Mouse (Mus musculus): ENCODE data around the gene Rpl5. TPM values are rescaled to one million over a fixed set of nuclear protein-coding genes. Genes with fewer than 3 reads are reported as not detected.
A peak's percentile ranks its signal among the peaks of the same experiment; 100 is the strongest.

Gene Rpl5
- polyA plus RNA-seq, 1 experiment, result 75.5 TPM

GRCm38 (mm10) chr5:107908514-107909110 is 8.3 kb downstream of the Rpl5 start:
- H3K4me3 ChIP-seq (replicated peaks; ENCODE audit: insufficient read depth, low read depth, low read length), result no peak overlapping the region
- 91% methylated on average over 2 of the region's 2 CpGs for WGBS
- no peak overlapping the region for H3K27ac ChIP-seq (ENCODE audit: insufficient read depth, low read length)
- no peak for TF ChIP-seq CTCF (IDR thresholded peaks at IDR 0.05; ENCODE audit: borderline replicate concordance, insufficient read depth, low read depth, low read length)
- no peak for TF ChIP-seq POLR2A (IDR thresholded peaks at IDR 0.05; ENCODE audit: borderline replicate concordance, insufficient read depth, low read length)
- no peaks in the 10 kb centered on the region for H3K27me3 ChIP-seq (ENCODE audit: control insufficient read depth, insufficient read depth, low read length)
- no peak for DNase-seq
- no peaks in the 10 kb centered on the region for H3K4me1 ChIP-seq (ENCODE audit: control insufficient read depth, insufficient read depth, low read length)

GRCm38 (mm10) chr5:107909668-107910067 is 9.4 kb downstream of the Rpl5 start:
- no peak overlapping the region for H3K4me3 ChIP-seq (replicated peaks; ENCODE audit: insufficient read depth, low read depth, low read length)
- H3K27ac ChIP-seq (ENCODE audit: insufficient read depth, low read length), result no peak overlapping the region
- no peak for TF ChIP-seq CTCF (IDR thresholded peaks at IDR 0.05; ENCODE audit: borderline replicate concordance, insufficient read depth, low read depth, low read length)
- TF ChIP-seq POLR2A (IDR thresholded peaks at IDR 0.05; ENCODE audit: borderline replicate concordance, insufficient read depth, low read length), result no peak
- no peaks in the 10 kb centered on the region for H3K4me1 ChIP-seq (ENCODE audit: control insufficient read depth, insufficient read depth, low read length)
- no peaks in the 10 kb centered on the region for H3K27me3 ChIP-seq (ENCODE audit: control insufficient read depth, insufficient read depth, low read length)
- WGBS, result 83% methylated on average over 3 of the region's 3 CpGs
- no peak for DNase-seq

DNA sequence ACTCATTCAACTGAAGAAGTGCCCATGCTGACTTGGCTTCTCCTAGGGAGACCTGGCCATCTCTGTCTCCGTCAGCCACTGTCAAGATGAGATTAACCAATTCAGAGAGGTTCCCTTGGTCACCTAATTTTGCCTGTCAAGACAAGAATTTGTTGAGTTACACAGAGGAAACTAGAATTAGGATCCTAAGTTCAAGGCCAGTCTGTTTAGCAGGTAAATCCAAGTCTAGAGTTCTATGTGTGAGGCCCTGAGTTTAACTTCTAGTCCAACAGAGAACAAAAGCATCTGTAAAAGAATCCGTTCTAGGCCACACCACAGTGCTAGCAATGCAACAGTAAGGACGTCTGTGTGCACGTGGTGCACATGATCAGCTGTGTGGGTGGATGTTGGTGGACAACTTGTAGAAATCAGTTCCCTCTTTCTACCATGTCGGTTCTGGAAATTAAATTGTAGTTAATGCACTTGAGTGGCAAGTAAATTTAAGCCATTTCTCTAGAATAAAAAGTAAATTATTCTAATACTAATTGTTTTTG is 9.8 kb downstream of the Rpl5 start:
- Histone ChIP-seq H3K4me1 (ENCODE audit: control insufficient read depth, insufficient read depth, low read length) (no peaks in the 10 kb centered on the region), H3K4me3 (replicated peaks; ENCODE audit: insufficient read depth, low read depth, low read length) (no peak overlapping the region), H3K27ac (ENCODE audit: insufficient read depth, low read length) (no peak overlapping the region), H3K27me3 (ENCODE audit: control insufficient read depth, insufficient read depth, low read length) (no peaks in the 10 kb centered on the region)
- no peak for DNase-seq
- WGBS, result 52% methylated on average over 5 of the region's 5 CpGs
- TF ChIP-seq CTCF (IDR thresholded peaks at IDR 0.05; ENCODE audit: borderline replicate concordance, insufficient read depth, low read depth, low read length), result no peak
- TF ChIP-seq POLR2A (IDR thresholded peaks at IDR 0.05; ENCODE audit: borderline replicate concordance, insufficient read depth, low read length), result no peak

GRCm38 (mm10) chr5:107911012-107911411 is 10.7 kb downstream of the Rpl5 start:
- DNase-seq, result no peak
- Histone ChIP-seq H3K4me1 (ENCODE audit: control insufficient read depth, insufficient read depth, low read length) (no peaks in the 10 kb centered on the region), H3K27me3 (ENCODE audit: control insufficient read depth, insufficient read depth, low read length) (no peaks in the 10 kb centered on the region), H3K27ac (ENCODE audit: insufficient read depth, low read length) (no peak overlapping the region), H3K4me3 (replicated peaks; ENCODE audit: insufficient read depth, low read depth, low read length) (no peak overlapping the region)
- TF ChIP-seq CTCF (IDR thresholded peaks at IDR 0.05; ENCODE audit: borderline replicate concordance, insufficient read depth, low read depth, low read length) (no peak), POLR2A (IDR thresholded peaks at IDR 0.05; ENCODE audit: borderline replicate concordance, insufficient read depth, low read length) (no peak)
- 90% methylated on average over 5 of the region's 5 CpGs for WGBS

DNA sequence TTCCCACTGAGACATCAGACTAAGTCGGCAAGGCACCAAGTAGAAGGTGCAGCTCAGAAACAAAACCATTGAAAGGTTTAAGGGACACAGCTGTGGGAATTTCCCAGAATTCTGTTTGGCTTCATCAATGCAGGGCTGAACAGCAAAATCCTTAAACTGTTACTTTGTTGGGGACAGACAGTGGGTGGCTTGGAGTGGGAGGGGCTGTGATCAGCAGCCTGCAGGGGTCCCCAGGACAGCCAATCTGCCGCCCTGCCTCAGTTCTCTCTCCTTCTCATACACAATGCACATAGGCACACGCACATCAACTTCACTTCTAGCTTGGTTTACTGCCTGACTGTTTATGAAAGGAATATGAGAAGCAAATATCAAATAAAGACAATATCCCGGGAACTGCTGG is 15.0 kb downstream of the Rpl5 start:
- 43% methylated on average over 4 of the region's 4 CpGs for WGBS
- Histone ChIP-seq H3K4me1 (ENCODE audit: control insufficient read depth, insufficient read depth, low read length) (no peaks in the 10 kb centered on the region), H3K27ac (ENCODE audit: insufficient read depth, low read length) (no peak overlapping the region), H3K27me3 (ENCODE audit: control insufficient read depth, insufficient read depth, low read length) (no peaks in the 10 kb centered on the region), H3K4me3 (replicated peaks; ENCODE audit: insufficient read depth, low read depth, low read length) (no peak overlapping the region)
- TF ChIP-seq POLR2A (IDR thresholded peaks at IDR 0.05; ENCODE audit: borderline replicate concordance, insufficient read depth, low read length) (no peak), CTCF (IDR thresholded peaks at IDR 0.05; ENCODE audit: borderline replicate concordance, insufficient read depth, low read depth, low read length) (no peak)
- no peak for DNase-seq

GRCm38 (mm10) chr5:107921400-107922252 is 21.3 kb downstream of the Rpl5 start:
- TF ChIP-seq CTCF (IDR thresholded peaks at IDR 0.05; ENCODE audit: borderline replicate concordance, insufficient read depth, low read depth, low read length), result peak; percentile 59
- TF ChIP-seq POLR2A (IDR thresholded peaks at IDR 0.05; ENCODE audit: borderline replicate concordance, insufficient read depth, low read length), result no peak
- WGBS, result 72% methylated on average over 2 of the region's 2 CpGs
- Histone ChIP-seq H3K4me3 (replicated peaks; ENCODE audit: insufficient read depth, low read depth, low read length) (no peak overlapping the region), H3K27me3 (ENCODE audit: control insufficient read depth, insufficient read depth, low read length) (no peaks in the 10 kb centered on the region), H3K4me1 (ENCODE audit: control insufficient read depth, insufficient read depth, low read length) (no peaks in the 10 kb centered on the region; the same call in 1 of the 2 replicates), H3K27ac (ENCODE audit: insufficient read depth, low read length) (no peak overlapping the region)
- peak in 1 of 2 experiments; percentile 79 for DNase-seq

- 59% methylated on average over 1 of the region's 1 CpGs for WGBS
- H3K4me1 ChIP-seq (ENCODE audit: control insufficient read depth, insufficient read depth, low read length), result no peaks in the 10 kb centered on the region; the same call in 1 of the 2 replicates
- DNase-seq, result no peak
- no peak for TF ChIP-seq CTCF (IDR thresholded peaks at IDR 0.05; ENCODE audit: borderline replicate concordance, insufficient read depth, low read depth, low read length)
- no peak for TF ChIP-seq POLR2A (IDR thresholded peaks at IDR 0.05; ENCODE audit: borderline replicate concordance, insufficient read depth, low read length)
- no peak overlapping the region for H3K4me3 ChIP-seq (replicated peaks; ENCODE audit: insufficient read depth, low read depth, low read length)
- H3K27ac ChIP-seq (ENCODE audit: insufficient read depth, low read length), result no peak overlapping the region
- H3K27me3 ChIP-seq (ENCODE audit: control insufficient read depth, insufficient read depth, low read length), result no peaks in the 10 kb centered on the region
These were observed 22.5 kb downstream of the Rpl5 start for GRCm38 (mm10) chr5:107922836-107923235.
